Mouse (Mus musculus): ENCODE measurements around the gene Sdhb.

Gene Sdhb

DNA sequence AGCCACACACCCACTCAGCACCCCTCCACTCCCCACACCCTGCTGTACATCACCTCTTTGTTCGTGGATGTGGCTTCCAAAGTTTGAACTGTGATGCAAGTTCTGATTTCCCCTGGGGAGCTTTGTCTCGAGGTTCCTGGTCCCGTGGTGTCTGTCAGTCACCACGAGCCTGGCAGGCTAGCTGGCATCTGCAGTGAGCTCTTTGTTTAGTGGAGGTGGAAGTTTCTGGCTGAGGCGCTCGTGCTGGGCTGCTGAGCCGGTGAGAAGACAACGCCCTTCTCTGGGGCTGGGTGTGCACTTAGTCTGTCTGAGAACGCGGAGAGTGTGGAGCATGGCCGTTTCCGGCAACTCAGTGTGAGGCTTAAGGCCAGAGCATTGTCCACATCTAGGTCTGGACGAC lies 10.7 kb downstream of the Sdhb start:
- in situ Hi-C loops (cut with MboI, MseI) = no loop called here

DNA sequence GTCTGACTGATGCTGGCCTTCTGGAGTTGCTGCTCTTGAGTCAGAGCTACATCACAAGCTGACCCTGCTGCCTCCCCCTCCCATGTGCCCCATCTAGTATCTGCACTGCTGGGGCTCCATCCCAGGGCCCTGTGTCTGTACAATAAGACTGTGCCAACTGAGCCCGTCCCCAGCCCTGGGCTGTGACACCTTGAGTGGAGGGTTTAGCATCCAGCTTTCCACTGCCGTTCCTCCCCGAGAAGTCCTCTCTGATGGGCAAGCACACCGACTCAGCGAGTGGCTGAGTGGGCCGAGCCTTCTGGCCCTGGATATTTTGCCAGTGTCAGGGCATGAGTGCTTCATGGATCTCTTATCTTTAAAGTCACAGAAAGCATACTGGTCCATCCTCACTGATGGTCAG lies 13.4 kb downstream of the Sdhb start:
- in situ Hi-C loops (cut with MboI, MseI) = no loop called here

DNA sequence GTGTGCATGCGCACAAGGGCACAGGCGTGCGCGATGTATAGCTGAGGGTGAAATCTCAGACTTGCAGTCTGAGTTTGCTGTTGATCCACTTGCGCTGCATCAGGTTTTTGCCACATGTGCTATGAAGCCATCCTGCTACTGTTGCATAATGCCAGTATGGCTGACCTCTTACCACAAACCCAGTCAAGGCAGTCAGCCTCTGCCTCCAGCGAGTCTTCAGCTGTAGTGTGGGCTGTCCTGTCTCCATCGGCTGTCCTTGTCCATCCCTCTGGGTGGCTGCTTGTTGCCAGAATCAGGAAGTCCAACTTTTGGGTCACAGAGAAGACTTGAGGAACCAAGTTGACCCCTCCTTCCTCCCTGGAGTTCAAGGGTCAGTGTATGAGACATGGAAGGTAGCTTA lies 14.4 kb downstream of the Sdhb start:
- in situ Hi-C loops (cut with MboI, MseI) = no loop called here

DNA sequence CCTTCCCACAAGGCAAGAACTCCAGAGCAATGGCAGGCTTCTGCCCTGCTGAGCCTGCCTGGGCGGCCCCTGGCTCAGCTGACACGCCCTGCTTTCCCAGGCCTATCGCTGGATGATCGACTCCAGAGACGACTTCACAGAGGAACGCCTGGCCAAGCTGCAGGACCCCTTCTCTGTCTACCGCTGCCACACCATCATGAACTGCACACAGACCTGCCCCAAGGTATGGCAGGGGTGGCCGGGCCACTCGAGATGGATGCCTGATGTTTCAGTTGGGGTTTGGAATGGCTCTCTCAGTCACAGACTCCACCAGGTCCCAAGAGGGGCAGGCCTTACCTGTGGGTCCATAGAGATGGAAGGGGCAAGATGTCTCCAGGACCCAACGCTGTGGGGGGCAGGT lies 16.3 kb downstream of the Sdhb start:
- in situ Hi-C loops (cut with MboI, MseI) = no loop called here

DNA sequence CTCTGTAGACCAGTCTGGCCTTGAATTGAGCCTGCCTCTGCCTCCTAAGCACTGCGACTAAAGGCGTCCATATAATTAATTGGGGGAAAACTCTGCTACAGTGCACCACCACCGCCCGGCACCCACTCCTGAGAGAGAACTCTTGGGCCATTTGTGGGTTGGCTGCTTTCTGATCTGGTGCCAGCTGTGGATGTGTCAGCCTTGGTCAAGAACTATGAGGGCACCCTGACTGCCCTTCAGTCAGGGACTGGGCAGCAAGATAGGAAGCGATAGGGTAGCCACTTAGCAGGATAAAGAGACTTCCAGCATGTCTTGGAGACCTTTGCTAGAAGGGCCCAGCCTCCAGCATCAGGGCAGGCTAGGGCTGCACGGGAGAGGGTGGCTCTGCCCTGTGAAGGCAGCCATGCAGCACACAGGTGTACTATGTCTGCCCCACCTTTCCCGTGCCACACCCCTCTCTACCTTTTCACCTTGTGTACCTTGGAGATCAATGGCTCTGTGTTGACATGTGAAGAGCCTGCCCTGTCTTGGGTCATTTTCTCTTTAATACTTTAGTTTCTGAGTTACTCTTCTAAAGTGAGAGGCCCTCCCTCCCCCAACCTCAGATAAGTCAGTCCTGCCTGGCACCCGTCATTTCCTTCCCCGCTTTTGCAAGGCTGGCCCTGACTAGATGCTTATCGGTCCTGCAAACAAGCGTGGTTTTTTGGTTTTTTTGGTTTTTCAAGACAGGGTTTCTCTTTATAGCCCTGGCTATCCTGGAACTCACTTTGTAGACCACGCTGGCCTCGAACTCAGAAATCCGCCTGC lies 17.1 kb downstream of the Sdhb start:
- in situ Hi-C loops (cut with MboI, MseI) = no loop called here

DNA sequence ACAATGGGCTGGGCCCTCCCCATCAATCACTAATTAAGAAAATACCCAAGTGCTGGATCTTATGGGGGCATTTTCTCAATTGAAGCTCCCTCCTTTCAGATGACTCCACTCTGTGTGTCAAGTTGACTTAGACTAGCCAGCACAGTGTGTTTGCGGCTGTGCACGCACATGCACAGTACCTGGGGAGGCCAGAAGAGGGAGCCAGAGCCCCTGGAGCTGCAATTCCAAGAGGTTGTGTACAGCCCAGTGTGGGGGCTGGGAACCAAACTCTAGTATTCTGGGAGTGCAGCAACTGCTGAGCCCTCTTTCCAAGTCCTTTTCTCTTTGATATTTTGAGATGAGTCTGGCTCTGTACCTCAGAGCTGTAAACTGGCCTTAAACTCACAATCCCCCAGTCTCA lies 20.6 kb downstream of the Sdhb start:
- in situ Hi-C loops (cut with MboI, MseI) = no loop called here

DNA sequence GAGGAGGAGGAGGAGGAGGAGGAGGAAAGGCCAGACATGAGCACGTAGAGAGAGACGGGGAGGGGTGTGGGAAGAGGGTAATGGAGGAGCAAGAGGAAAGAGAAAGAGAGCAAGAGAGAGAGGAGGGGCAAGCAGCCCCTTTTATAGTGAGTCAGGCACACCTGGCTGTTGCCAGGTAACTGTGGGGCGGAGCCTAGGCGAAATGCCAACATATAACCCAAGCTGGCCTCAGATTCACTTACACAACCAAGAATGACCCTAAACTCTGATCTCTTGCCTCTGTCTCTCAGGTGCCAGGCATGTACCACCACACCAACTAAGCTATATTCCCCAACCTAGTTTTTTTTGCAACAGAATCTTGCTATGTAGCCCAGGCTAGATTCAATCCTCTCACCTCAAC lies 21.8 kb downstream of the Sdhb start:
- in situ Hi-C loops (cut with MboI, MseI) = no loop called here

DNA sequence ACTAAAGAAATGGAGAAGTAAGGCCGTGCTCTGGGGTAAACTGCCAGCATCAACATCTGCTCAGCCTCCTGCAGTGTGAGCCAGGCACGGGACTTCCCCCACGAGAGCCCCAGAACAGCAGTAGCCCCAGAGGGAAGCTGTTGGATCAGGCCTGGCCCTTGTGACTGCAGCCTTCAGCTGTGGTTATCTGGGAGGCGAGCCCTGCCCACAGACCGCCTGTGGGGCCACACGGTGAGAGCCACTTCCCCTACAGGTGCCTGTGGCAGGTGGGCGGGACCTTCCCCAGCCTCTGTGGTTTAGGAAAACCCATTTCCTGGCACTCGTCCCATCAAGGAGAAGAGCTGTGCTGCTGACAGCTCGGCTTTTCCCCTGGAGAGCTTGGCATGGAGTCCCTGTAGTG lies 22.4 kb downstream of the Sdhb start:
- in situ Hi-C loops (cut with MboI, MseI) = no loop called here

DNA sequence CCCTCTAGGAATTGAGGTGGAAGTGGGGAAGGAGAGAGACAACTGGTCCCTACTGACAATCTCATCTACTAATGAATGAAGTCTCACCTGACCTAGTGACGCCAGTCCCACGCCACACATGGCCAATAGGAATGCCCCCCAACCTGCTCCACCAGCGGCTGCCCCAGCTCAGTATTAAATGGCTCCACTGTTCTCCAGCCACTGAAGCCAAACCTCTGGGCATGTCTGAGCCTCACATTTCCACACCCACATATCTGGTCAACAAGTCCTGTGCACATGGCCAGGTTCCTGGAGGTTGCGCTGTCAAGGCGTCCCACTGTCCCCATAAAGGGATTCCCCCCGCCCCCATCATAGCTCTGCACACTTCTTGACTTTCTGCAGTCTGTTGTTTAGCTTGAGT lies 23.5 kb downstream of the Sdhb start:
- in situ Hi-C loops (cut with MboI, MseI) = no loop called here

DNA sequence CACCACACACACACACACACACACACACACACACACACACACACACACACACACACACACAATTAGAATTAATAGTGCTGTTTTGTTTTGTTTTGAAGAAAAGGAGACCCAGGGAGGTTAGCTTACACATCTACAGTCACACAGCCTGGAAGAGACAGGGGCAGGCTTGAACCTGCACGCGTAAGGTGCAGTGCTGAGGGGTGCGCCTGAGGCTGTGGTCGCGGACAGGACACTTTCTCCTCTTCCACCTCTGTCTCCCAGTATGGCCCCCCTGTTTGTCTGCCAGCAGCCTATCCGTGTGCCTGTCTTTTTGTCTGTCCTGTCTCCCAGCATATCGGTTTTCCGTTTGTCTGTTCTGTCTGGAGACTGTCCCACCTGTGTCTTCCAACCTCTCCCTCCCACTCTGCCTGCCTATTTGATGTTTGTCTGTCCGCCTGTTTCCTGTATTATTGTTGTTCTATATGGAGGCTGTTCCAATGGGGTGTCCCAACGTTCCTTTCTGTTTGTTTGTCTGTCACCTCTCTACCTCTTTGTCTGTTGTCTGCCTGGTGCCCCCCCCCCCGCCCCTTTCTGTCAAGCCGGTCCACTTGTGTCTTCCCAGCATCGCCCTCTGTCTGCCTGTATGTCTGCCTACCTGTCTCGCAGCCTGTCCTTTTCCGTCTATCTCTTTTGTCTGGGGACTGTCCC lies 25.2 kb downstream of the Sdhb start:
- in situ Hi-C loops (cut with MboI, MseI) = loop anchor here (5.0 kb wide), 1 partner anchor 76 kb away; the partner anchor contains the start of gene Crocc

DNA sequence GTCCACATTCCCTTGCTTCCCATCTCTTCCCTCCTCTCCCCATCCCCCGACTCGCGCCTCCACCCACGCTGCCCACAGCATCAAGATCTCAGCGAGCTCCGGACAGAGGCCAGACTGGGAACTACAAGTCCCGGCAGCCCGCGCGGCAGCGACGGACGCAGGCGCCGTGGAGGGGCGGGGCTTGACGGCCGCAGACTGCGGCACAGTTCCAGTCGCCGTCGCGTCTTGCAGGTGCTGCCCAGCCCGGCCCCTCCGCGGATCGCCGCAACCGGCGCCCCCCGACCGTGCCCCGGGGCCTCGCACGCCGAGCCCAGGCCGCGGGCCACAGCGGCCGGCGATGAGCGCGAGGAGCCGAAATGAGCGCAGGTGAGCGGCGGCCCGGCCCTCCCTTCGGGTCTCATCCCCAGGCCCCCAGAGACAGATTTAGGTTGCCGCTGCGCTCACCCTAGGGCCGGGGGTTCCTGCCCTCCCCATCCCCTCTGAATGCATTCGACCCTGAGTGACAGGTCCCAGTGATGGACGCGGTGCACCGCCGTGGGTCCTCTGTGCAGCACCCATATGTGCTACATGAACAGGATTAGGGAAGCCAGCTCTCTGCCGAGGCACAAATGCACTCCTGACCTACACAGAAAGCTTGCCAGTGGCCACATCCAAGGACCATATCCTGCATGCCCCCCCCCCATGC lies 25.9 kb downstream of the Sdhb start, which contains the start of gene Atp13a2:
TSS of gene Atp13a2 (plus strand) at position 163 of the 685 bp plus-strand sequence.
- in situ Hi-C loops (cut with MboI, MseI) = loop anchor here (5.0 kb wide), 1 partner anchor 75 kb away; the partner anchor contains the start of gene Crocc

DNA sequence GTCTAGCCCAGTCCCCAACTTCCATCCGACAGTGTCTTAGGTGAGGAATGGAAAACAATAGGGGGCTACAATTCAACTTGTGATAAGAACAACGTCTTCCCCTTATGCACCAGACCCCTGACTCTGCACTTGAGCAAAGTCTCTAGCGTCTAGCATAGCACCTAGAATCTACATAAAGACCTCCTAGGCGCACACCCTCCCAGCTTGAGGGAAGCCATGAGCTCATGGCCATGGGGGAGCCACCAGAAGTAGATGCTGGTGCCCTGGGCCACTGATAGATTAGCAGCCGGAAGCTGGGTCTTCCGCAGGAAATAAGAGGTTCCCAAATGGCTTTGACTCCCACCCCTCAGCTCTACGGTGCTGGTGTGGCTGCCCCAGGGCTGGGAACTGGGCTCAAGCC lies 26.5 kb downstream of the Sdhb start:
- in situ Hi-C loops (cut with MboI, MseI) = loop anchor here (5.0 kb wide), 1 partner anchor 75 kb away; the partner anchor contains the start of gene Crocc

DNA sequence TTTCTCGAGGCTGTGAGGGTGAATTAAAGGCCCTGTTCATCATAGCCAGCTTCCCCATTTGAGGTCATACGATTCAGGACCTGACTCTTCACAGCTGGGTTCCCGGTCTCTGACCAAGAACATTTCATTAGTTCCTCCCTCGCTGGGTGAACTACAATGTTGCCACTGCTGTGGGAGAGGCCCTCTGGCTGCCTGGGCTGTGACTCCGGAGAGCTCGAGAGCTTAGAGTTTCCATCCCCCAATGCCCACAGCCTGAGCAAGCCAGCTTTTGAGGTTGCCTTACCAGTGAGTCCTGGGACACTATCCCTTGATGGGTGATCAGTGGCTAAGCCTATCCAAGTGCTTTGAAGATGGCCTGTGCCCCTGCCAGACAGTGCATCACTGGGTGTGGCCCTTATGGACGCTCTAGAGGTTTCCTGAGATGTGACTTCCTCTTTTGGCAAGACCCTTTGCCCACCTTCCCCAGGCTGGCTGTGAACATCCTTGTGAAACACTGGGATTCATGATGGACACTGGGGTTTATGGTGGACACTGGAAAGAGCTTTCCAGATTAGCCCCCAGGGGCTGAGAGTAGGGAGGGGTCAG lies 27.8 kb downstream of the Sdhb start:
- in situ Hi-C loops (cut with MboI, MseI) = loop anchor here (5.0 kb wide), 1 partner anchor 74 kb away; the partner anchor contains the start of gene Crocc

DNA sequence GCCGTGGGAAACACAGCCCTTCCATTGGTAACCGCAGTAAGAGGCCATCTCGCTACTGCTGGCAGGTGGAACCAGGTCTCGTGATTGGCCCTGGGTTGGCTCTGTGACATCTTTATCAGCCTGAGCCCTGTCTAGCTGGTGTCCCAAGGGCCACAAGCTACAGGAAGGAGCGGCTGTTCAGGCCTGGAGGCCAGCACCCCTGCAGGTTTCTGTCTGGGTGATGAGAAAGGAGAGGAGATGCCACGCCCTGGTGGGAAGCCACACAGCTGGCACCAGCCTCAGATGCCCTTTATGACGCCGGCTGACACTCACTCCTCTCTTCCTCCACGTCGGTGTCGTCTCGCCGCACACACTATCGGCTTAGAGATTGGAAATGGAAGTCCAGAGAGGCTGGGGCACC lies 28.4 kb downstream of the Sdhb start:
- in situ Hi-C loops (cut with MboI, MseI) = loop anchor here (5.0 kb wide), 1 partner anchor 73 kb away; the partner anchor contains the start of gene Crocc

DNA sequence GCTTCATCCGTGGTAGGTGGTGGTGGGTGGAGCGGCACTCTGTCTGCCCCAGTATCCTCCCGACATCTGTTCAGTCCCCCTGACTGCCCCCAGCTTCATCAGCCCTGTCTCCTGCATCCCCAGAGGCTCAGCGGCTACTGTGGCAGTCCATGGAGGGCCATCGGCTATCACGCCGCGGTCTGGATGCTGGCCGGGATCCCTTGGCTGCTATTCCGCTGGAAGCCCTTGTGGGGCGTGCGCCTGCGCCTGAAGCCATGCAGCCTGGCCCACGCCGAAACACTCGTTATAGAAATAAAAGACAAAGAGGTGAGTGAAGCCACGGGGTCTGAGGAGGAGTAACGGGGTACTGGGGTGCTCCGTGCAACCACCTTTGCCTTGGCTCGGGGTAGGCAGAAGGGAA lies 31.2 kb downstream of the Sdhb start:
- in situ Hi-C loops (cut with MboI, MseI) = loop anchor here (5.0 kb wide), 1 partner anchor 910 kb away; no protein-coding TSS in a partner anchor

DNA sequence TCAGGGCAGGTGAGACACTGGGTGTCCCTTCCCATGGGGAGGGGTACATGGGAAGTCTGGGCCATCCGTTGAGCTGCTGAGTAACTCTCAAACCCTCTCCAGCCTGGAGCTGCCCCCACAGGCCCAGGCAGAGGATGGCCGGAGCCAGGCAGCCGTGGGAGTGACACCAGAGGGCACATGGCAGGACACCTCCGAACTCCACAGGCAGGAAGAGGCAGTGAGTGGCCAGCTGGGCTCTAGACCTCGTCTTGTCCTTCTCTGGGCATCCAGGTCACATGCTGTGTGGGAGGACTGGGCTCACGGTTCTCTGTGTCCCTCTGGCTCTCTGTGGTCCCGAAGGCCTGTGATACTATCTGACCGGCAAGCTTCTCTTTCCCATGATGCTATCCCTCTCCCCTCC lies 32.8 kb downstream of the Sdhb start:
- in situ Hi-C loops (cut with MboI, MseI) = loop anchor here (5.0 kb wide), 1 partner anchor 912 kb away; no protein-coding TSS in a partner anchor

DNA sequence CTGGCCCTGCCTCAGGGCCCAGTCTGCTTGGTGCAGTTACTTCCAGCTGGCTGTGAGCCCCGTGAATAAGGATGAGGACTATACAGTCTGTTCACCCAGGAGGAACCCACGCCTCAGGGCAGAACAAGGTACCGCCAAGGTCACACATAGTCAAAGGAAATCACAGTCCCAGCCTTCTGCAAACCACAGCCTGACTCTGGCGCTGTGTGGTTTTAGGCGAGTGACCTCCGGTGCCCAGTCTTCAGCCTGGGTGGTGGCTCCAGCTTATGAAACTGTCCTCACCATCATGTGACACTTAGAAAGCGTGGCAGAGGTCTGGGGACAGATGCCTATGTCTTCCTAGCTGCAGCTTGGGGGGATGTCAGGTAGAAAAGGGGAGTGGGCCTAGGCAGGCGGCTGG lies 34.8 kb downstream of the Sdhb start:
- in situ Hi-C loops (cut with MboI, MseI) = no loop called here

DNA sequence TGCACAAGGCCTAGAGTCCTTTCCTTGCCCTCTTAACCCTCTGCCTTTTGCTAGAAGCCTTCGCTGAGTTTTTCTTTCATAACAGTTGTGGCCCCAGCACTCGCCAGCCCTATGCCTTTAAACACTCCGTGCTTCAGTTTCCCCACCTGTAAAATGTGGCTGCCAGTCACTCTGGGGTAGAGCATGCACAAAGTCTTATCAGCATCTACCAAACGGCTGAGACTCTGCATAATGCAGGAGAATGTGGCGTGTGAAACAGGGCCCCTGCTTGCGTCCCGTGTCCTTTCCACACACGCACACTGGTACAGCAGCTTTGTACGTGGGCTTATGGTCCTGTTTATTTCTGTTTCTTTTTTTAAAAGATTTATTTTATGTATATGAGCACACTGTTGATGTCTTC lies 35.8 kb downstream of the Sdhb start:
- in situ Hi-C loops (cut with MboI, MseI) = no loop called here

DNA sequence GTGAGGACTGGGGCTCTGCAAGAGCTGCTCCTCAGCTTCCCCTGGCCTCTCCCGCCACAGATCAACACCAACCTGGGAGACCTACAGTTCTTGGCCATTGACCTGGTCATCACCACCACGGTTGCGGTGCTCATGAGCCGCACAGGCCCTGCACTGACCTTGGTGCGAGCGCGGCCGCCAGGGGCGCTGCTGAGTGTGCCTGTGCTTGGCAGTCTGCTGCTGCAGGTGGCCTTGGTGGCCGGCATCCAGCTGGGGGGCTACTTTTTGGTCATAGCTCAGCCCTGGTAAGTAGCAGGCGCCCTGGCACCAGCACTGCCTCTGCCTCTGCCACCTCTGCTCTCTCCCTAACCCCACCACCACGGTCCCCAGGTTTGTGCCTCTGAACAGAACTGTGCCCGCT lies 45.0 kb downstream of the Sdhb start:
- in situ Hi-C loops (cut with MboI, MseI) = no loop called here

DNA sequence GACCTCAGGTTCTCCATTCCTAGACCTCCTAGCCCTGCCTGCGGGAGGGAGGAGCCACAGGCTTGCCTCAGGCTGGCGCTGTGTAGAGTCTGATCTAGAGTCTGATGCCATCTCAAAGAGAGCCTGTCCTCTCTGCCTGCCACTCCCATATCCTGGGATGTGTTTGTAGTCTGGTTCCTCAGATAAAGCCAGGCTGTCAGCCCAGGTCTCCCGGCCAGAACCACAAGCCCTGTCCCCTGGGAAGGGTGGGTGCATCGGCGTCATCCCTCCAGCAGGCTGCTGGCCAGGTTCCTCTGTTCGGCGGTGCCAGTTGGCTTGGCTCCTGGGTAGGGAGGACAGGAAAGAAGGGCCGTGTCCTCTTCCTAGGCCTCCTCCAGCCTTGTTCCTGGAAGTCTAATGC lies 47.0 kb downstream of the Sdhb start:
- in situ Hi-C loops (cut with MboI, MseI) = no loop called here

DNA sequence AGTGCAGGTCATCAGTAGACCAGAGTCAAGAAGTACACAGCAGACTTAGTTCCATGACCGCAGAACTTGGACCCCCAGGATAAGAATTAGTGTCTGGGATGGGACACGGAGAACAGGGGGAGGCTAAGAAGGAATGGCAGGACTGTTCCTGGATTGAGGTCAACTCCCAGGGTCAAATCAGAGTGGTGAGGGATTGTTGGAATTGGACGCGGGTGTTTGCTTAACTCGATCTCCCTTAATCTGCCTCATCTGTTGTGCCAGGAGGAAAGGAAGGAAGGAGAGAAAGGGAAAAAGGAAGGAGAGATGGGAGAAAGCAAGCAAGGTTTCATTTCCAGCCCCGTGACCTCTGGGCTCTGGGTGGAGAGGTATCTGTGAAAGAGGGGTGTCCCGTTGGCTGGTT lies 49.1 kb downstream of the Sdhb start, which contains the start of gene Mfap2:
TSS of gene Mfap2 (plus strand) at position 301 of the 400 bp plus-strand sequence.
- in situ Hi-C loops (cut with MboI, MseI) = no loop called here

DNA sequence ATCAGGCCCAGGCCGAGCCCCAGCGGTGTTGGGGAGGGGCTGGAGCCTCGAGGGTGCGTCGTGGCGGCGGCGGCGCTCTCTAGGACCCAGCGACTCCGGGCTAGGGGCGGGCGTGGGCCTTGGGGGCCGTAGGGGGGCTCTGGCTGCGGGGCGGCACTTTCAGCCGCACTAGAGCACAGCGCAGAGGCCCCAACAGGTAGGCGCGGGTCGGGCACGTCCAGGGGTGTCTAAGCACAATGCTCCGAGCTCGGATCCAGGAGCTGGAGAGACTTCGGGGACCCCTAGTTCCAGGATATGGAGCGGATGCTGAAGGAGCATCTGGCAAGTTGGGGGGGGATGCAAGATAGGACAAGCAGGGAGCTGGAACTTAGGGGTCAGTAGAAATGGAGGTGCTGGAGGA lies 49.5 kb downstream of the Sdhb start:
- in situ Hi-C loops (cut with MboI, MseI) = no loop called here

All from T-helper 1 cell (primary cell).